Mouse (Mus musculus) NIH3T3 (cell line): ENCODE data around the gene Dst.

Experiments
- DNase-seq: peaks from one replicate; pipeline ENCODE4 v3.0.0-alpha.2; 2012; ENCODE audit warnings: low read depth

The Dst gene

DNA sequence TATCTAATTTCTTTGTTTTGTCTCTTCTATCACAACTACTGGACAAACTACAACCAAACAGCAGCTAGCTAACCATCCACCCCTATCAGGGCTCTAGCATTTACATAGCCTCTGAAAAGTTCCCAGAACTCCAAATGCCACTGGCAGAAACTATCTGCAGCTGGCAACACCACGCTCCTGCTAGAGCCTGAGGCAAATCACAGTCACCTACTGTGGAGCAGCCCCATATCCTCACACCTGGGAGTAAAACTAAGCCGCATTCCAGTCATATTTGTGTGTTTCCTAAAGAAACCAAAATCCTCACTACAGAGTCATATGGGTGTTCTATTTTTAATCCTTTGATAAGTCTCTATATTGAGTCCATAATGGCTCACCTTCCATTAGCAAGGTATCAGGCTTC lies 194.6 kb downstream of the Dst start:
- no peak for DNase-seq

DNA sequence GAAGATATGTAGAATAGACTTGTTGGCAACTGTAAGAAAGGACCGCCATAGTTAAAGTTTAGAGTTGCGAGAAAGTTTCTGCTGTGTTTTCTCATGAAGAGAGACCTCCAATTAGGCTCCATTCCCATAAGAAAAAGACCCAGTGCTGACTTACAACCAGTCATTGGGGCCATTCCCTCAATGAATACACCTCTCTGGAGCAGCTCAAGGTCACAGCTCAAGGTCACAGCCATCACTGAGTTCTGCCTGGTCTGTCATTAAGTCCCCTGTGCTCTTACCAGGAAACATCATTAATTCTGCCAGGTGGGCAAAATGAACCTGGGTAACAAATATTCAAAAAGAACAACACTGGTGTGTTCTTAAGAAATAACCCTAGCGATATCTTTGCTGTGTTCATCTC lies 195.2 kb downstream of the Dst start:
- DNase-seq: no peak

DNA sequence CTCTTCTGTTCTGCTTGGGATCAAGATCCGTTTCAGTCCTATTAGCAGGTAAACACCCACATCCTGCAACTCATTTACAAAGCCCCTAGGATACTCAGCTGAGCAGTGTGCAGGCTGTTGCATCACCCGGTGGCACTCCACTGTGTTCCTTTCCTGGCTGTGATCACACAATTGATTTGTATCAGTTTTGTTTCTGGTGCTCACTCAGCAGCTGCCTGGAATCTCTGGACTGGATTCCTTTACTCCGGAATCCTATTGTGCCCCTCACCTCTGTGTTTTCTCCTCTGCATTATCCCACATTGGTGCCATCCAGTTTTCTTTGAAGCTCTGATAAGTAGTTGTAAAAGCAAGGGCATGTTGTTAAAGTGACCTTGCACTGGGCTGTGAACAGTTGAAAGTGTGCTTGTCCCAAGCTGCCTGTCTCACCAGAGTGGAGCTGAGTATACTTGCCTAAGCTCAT lies 195.7 kb downstream of the Dst start:
- DNase-seq: peak; percentile 17

DNA sequence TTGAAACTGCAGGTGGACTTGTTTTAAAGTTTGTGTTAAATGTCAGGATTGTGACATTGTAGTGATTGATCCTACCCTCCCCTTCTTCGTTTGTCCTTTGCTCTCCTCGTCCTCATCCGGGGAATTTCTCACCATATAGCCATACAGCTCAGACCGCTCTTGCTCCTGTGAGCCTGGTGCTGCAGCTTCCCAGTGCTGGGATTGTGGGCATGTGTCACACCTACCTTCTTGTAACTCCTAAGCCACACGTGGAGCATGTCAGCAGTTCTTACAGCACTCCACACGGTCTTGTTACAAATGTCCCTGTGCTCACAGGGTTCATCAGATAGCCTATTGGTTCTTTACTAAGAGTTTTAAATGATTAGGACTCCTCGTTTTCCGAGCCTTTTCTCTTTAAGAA lies 196.8 kb downstream of the Dst start:
- DNase-seq: no peak

DNA sequence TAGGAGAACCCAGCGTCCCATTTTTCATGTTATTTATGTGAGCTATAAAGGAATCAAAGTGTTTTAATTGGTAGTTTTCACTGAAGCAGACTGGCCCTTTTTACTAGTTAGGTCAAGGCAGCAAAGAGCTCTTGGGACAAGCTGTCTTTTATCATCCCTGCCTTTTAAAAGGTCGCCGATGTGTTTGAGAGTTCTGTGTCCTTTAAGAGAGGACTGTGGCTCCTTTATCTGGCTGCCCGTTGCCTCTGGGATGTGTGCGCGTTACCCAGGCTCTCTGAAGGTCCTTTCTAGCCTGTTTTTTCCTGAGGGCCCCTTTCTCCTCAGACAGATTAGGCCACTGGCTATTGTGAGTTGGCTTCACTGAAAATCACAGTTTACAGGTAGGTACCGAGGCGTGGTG lies 198.6 kb downstream of the Dst start:
- DNase-seq: no peak

DNA sequence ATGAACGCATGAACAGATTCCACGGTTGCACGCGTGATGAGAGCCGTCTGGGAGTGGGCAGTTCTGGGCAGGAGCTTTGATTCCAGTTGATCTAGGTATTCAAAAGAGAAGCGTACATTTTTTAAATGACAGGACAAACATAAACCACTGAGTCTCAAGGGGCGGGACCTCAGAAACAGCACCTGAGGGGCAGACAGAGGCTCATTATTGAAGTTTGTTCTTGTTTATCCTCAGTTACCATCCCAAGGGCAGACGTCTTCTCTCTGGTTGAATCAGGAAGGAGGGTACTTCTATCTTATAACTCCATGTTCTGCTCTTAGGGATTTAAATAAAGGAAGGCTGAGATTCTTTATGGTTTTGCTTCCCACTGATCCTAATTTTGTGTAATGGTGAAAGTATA lies 199.1 kb downstream of the Dst start:
- DNase-seq: no peak

DNA sequence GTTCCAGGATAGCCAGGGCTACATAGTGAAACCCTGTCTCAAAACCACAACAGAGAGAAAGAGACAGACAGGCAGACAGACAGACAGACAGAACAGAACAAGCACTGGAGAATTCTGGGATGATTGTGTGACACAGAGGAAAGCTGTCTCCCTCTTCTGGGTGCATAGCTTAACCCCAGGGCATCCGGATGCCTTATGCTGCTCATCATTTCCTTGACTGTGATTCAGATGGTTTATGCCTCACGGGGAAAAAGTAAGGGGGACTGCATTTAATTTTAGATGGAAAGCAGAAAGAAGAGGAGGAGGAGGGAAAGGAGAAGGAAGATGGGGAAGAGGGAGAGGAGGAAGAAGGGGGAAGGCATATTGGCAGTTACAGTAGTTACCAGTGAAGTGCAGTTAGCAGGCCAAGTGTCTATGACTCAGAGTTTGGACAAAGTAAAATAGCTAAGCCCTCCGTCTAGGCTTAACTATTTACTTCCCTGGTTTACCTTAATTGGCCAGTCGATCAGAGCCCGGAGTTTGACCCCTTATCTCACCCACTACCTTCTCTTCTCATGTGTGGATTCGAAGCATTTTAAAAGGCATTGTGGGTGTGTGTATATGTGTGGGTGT lies 201.7 kb downstream of the Dst start:
- DNase-seq: peak; percentile 62

DNA sequence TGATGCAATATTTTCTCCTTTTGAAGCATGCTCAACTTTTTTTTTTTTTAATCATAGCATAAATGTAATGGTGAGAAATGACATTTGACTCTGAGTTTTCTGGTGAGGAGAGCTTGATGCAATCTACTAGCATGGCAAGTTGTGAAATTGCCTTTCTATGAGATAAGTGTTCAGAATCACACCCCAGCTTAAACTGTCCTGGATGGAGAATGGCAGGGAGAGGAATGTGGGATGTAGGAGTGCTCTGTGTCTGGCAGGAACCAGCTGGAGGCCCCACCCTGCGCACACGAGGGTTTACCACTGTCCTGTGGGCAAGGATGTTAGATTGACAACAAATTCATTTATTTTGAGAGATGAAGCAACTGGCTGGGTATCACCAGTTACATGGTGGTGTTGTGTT lies 202.8 kb downstream of the Dst start:
- DNase-seq: peak; percentile 39

DNA sequence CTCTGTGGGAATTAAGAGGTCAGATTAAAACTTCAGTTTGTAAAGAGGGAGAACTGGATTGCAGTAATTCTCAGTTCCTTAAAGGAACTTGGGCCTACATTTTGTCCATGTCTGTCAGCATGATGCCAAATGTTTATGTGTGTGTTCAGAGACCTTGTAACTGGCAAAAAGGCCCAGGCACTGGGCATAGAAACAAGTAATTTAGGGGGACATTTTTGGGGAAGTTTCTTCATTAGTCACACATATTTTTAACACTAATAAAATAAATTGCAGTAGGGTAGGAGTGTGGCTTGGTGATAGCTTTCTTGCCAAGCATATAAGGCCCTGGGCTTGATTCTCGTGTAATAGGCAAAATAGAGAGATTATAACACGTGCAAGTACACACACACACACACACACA lies 203.9 kb downstream of the Dst start:
- DNase-seq: peak; percentile 40

DNA sequence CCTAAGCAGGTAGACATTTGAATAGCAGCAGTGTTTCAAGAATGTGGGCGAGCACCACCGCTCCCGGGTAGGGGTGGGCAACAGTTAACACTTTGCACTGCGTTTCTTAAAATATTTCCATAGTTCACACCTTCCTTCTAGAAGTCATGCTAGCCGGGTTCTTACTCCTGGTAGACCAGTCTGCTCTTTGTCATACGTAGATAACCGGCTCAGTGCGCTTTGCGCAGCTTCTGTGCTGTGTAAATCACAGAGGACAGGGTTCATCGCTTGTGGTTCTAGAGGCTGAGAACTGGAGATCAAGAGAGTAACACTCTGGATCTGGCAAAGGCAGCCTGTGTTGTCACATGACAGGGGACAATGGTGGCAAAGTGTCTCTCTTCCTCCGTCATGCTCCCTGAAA lies 208.4 kb downstream of the Dst start:
- no peak for DNase-seq

DNA sequence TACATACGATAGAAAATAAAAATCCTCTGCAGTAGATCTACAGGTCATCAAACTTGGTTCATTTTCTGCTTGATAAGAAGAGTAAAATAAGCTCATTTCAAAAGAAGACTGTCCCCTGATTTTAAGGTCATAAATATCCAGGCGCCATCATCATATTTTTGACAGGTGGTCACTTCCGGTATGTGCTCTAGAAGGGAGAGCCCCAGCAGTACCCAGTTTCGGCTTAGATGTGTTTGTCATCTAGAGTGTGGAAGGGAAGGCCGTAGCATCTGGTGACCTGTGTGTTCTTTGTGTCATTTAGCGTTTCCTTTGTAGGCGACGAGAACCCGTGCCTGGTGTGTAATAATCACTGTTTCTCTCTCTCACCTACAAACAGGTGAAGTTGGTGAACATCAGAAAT lies 209.0 kb downstream of the Dst start:
- DNase-seq: no peak

DNA sequence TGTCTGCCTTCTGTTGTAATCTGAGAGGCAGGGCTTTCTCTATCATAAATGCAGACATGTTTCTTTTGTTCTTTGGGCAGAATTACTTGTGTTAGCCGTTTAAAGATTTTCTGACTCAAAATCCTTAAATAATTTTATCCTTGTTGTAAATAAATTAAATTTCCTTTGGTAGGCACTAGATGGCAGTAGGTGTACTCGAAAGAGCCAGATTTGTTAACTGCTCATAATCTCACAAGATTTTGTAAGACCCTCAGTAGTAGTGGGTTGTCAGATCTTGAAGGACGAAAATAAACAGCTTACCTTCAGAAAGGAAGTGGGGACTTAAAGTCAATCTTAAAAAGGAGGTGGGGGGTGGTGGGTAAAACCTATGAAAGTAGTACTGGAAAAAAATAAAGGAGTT lies 209.7 kb downstream of the Dst start:
- DNase-seq: peak; percentile 48

DNA sequence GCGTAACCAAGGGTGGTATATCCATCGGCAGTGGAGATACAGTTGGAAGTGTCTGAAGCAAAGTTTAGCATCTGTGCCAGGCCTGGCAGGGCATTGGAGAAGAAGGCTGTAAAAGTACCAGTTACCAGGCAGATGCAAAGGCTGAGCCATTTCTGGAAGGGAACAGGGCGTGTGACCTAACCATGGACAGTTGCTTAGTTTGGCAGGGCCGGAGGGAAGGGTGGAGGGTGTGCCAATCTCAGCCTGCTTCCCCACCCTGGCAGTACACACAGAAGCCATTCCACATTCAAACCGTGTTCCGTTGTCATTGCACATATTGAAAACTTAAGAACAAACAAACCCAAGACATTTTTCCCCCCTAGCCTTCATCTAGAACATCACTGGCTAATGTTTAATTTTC lies 212.0 kb downstream of the Dst start:
- no peak for DNase-seq

DNA sequence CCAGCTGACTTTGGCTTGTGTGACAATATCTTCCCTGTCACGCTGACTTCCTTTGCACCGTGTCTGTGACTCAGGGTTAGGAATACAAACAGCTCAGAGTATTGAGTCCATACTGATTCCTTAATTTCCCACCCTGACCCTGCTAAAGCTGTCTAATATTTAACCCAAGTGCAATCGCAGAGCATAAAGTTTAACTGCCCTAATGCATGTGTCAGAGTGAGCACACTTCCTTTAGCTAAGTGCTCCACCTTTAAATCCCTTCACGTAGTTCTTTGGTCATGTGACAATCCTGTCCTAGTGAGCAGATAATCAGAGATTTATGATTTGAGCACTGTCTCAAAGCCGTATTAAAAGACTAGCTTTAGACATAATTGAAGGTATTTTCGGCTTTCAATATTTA lies 212.6 kb downstream of the Dst start:
- DNase-seq: no peak

DNA sequence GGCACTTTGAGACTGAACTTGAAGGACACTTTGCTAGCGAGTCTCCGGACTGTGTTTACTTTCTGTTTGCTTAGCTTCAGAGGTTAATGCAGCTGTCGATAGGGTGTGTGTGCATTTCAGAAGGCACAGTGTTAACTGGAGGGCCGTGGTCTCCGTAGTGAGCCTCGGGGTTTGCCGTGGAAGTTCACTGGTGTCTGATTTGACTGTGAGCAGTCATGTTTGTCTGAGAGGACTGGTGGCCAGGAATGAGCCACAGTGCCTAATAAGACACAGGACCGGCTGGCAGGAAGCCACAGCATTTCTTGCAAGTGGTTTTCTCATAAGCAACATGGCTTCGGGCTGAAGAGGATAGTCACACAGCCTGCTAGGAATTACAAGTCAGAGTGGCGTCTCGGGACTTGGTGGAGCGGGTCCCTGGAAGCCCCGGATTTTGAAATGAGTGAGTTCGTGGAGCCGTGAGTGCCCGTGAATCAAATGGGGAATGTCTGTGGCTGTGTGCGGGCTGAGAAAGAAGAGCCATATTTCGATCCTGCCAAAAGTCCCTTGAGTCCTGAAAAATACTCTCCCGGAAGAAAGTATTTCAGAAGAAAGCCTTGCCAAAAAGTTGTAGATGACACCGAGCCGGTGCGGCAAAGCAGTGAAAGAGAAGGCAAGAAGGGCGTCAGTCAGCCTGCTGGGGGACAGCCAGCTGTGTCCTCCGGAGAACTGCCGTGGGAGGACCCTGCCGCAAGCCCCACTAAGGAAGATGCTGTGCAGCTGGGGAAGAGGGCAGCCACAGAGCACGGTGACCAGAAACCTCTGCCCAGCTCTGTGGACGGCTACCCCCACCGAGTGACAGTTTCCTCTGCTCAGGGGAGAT lies 213.4 kb downstream of the Dst start:
- peak; percentile 64 for DNase-seq

DNA sequence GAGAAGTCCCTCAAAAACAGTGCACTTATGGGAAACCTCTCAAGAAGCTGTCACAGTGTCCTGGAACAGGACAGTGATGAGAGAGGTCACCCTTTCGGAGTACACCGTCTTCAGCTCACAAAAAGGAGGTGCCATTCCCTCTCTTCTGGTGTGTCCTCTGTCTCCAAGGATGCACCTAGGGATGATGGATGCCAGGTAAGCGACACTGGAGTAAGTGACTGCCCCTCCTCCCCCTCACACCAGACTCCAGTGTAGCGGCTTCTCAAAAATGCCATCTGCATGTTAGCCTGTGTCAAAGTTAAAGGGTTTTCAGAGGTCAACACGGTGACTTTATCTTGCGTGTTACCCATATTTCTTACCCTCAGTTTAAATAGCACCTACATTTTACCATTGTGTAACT lies 214.2 kb downstream of the Dst start:
- DNase-seq: no peak

DNA sequence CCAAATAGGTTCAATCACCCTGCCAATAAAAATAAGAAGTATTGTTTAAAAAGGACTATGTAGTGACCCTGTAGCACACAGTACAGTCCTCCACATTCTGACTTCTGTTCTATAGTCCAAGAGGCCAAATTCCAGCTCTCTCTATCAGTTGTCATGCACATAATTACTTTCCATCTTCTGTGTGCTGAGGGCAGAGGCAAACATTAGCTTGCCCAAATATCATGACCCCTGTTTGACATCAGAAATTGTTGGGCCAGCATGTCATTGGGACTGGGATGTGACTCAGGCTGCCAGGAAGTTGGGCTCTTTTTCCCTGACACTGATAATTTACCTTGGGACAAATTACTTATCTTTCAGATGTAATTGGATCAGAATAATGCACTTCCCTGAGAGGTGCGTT lies 214.9 kb downstream of the Dst start:
- no peak for DNase-seq

DNA sequence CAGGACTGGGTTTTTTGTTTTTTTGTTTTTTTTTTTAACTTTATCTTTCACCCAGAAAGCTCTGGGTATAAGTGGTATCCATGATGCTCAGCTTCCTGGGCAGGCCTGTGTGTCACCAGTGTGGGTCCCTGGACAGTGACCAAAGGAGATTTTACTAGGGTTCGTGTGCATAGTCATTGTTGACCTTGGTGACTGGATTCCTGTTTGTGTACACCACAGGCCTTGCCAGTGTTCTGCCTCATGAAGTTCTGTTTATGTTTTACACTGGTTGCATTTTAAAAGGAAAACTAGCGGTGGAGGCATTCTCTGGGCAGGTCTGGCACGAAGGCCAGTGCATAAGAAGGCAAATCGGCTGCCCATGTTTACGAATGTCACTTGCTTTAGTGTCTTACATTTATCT lies 215.3 kb downstream of the Dst start:
- no peak for DNase-seq

DNA sequence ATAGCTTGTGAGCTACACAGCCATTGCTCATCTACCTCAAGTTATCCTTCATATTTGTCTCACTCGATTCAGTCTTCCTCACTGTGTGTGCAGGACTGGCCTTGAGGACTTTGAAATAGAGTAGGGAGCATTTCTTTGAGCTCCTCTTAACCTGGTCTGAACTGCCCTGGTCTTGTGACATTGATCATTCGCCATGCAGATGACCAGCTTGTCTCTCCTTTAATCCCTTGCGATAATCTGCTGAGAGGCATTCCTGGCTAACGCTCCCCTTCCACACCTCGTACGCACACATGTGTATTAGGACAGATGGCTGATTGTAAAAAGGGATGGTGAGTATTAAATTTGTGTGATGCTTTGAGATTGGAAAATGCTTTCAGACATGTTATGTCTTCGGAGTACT lies 216.4 kb downstream of the Dst start:
- no peak for DNase-seq

DNA sequence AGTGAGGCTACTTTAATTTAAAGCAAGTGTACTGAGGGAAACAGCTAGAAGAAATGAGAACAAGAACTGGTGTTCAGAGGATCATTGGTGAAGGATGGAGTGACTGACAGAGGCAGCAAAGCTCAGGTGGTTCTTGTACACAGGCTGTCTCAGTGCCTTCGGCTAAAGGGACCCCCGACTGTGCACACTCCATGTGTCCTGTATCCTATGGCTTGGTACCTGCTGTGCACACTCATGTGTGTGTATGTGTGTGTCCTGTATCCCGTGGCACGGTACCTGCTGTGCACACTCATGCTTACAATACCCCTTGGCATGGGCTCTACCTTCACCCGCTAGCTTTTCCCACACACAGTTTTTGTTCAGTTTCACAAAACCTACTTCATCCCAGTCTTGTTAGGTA lies 217.1 kb downstream of the Dst start:
- no peak for DNase-seq

DNA sequence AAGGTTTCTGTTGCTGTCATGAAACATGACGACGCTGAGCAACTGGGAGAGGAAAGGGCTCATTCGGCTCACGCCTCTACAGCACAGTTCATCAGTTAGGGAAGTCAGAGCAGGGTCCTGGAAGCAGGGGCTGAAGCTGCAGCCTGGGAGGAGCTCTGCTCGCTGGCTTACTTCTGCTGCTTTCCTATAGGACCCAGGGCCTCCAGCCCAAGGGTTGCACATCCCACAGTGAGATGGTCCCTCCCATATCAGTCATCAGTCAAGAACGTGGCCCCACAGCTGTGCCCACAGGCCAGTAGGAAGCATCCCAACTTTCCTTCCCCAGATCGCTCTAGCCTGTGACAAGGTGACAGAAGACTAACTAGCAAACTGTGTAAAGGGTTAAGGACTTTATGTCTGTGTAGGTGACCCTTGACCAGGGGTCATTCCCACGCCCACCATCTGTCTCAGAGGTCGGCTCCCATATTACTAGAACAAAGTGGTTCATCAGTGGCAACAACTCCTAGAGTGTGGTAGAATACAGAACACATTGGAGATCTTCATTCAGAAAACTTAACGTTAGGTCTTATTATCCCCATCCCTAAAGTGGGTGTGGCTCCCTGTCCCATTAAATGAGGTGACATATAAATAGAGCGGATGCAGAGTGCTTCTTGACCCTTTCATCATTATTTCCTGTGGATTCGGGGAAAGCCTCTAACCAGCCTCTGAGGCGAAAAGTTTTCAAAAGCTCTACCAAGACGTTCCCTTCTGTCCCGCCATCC lies 219.9 kb downstream of the Dst start:
- peak; percentile 87 for DNase-seq

DNA sequence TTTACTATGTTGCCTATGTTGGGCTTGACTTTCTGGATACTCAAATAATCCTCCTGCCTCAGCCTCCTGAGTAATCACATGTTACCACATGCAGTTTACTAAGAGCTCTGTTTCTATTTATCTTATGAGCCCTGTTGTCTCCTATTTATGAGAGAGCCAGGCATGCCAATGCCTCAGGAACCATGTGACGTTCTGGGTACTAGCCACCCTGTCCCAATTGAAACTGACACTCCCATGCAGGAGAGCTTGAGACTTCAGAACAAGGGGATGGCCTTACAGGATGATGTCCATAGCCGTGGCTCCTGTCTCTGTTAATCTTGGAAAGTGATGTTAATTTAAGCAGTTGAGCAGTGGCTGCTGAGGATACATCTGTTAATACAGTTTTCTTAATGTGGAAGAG lies 220.8 kb downstream of the Dst start:
- DNase-seq: no peak

DNA sequence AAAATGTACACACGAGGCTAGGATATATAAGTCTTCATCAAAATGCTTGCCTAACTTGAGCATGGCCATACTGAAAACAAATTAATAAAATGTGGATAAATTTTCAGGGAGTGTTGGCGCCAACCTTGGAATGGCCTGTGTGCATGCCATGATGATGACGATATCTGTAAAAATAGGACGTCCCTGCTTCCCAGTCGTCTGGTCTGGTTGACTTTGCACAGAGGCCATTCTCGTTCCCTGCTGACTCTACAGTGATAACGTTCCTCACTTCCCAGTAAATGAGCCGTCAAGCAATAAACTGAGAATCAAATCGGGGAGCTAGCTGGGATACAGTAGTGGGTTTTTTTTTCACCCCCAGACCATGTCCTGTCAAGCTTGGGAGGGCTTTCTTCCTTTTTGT lies 221.7 kb downstream of the Dst start:
- no peak for DNase-seq
